ENCODE assay signal across 9 mouse cellular contexts in the genomic region with DNA sequence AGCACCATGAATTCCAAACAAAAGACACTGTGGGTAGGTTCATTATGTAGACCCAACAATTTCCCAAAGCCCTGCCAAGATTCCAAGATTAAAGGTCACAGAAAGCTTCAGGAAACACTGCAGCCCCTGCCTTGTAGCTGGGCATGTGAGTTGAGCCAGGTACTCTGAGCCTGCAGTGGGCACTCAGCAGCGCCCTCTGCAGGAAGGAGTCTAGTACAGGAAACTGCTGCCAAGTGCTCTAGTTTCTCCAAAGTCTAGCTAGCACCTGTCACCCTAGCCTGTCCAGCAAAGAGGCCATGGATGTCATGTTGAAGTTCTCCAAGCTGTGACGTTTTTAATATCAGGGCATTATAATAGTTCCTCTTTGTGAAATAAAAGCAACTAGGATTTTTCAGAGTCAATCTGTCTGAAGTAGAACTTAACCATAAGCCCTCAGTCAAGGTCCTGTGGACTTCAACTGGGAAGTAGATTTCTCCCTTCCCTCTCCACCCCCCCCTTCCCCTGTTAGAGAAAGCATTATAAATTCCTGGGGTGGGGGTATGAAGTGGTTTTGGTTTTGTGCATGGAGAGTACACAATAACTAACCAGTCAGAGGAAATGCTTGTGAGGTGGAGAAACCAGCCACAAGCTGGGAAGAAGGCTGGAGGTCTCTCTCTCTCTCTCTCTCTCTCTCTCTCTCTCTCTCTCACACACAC. TPM values are rescaled to one million over a fixed set of nuclear protein-coding genes. Genes with fewer than 3 reads are reported as not detected.
DNase-seq lines count a peak whose midpoint lies in the region; ATAC-seq and TF ChIP-seq lines count a peak whose summit lies in the region.
"Had no signal": no experiment of that assay in that cellular context is flagged by ENCODE, and none has a peak within 500 bp of the region (broad histone marks: within the 10 kb centered on the region; RNA-seq: fewer than 3 reads in every experiment).

No protein-coding gene starts in this region.

- no peaks in the 10 kb centered on the region for H3K36me3 ChIP-seq in lung, embryonic 16.5 days (ENCODE audit: control insufficient read depth, insufficient read depth, low read length)
- H3K36me3 ChIP-seq: limb, embryonic 12.5 days had no signal

- peaks cover 6% of the 10 kb centered on the region for H3K4me1 ChIP-seq in embryonic fibroblast, embryonic 13.5 days (ENCODE audit: control insufficient read depth, insufficient read depth, low read length)
- H3K4me1 ChIP-seq in lung, embryonic 16.5 days (replicated peaks; ENCODE audit: control insufficient read depth, insufficient read depth, low read length) = 0 out of 2 replicates have a peak, but pooled peaks cover 3% of the 10 kb centered on the region

- no peak for DNase-seq in cerebellum, postnatal 4 days (ENCODE audit: low spot score in 2 of 2)
- DNase-seq in thymus, postnatal 25 days = peak; percentile 9
- DNase-seq in thymus, postnatal 36 days = no peak
- DNase-seq in urinary bladder, postnatal 36 days (ENCODE audit: low spot score in 2 of 2) = no peak
- no peak for DNase-seq in neural tube, embryonic 10.5 days (ENCODE audit: extremely low spot score, low spot score)

- TF ChIP-seq CTCF in embryonic fibroblast, embryonic 13.5 days (IDR thresholded peaks at IDR 0.05; ENCODE audit: borderline replicate concordance, insufficient read depth, low read length) = peak; percentile 40; the same call in 1 of the 2 replicates

- no peaks in the 10 kb centered on the region for H3K27me3 ChIP-seq in lung, embryonic 16.5 days (ENCODE audit: control insufficient read depth, insufficient read depth, low read depth, low read length)

- peak; percentile 78; the same call in 1 of the 2 replicates for ATAC-seq in cerebellum, adult (ENCODE audit: insufficient number of reproducible peaks, low FRiP score, low TSS enrichment)
- ATAC-seq in lung, embryonic 16.5 days (ENCODE audit: low read depth) = peak; percentile 72

- no peak overlapping the region for H3K9ac ChIP-seq in lung, embryonic 16.5 days (ENCODE audit: low read length)
- H3K9ac ChIP-seq: limb, embryonic 12.5 days had no signal

- H3K4me2 ChIP-seq in lung, embryonic 16.5 days (ENCODE audit: low read depth, low read length) = no peak overlapping the region
- H3K4me2 ChIP-seq: limb, embryonic 12.5 days had no signal

- H3K9me3 ChIP-seq in lung, embryonic 16.5 days (ENCODE audit: control insufficient read depth, low read length) = no peaks in the 10 kb centered on the region
- H3K9me3 ChIP-seq: limb, embryonic 12.5 days had no signal

- H3K4me3 ChIP-seq in embryonic fibroblast, embryonic 13.5 days (ENCODE audit: insufficient read depth, low read length) = no peak overlapping the region
- no peak overlapping the region for H3K4me3 ChIP-seq in lung, embryonic 16.5 days (ENCODE audit: low read length)
- H3K4me3 ChIP-seq: limb, embryonic 12.5 days had no signal

- no peak overlapping the region for H3K27ac ChIP-seq in embryonic fibroblast, embryonic 13.5 days (ENCODE audit: insufficient read depth, low read length)
- H3K27ac ChIP-seq in lung, embryonic 16.5 days (ENCODE audit: low read length) = peak overlapping the region; percentile 65
- H3K27ac ChIP-seq: limb, embryonic 12.5 days had no signal

- no peak for TF ChIP-seq POLR2A in embryonic fibroblast, embryonic 13.5 days (IDR thresholded peaks at IDR 0.05; ENCODE audit: low read depth, low read length)

- 11% methylated on average over 2 of the region's 2 CpGs for WGBS in lung, embryonic 16.5 days

RNA-seq across cellular contexts. Expression of gene Pitpnm3, which starts 9.8 kb away (rescaled TPM):
- 0.89 and 1.1 TPM in 2 replicates for polyA plus RNA-seq in embryonic fibroblast, embryonic 13.5 days (2011; ENCODE audit: insufficient read length, low read depth, missing spikeins)
- 2.3 and 2.9 TPM in 2 replicates for polyA plus RNA-seq in lung, embryonic 16.5 days (2015; fragmentation: Nextera tagmentation; extraction: Ambion mirVana)
